Mouse (Mus musculus) lung, postnatal 0 days (tissue): ENCODE measurements around the gene Card6.

Experiments used
- CTCF ChIP-seq: IDR thresholded peaks from 2 replicates; pipeline ENCODE4 v1.5.1; 2016; ENCODE audit warnings: antibody characterized with exemption, mild to moderate bottlenecking
- EP300 ChIP-seq: IDR thresholded peaks from 2 replicates; pipeline ENCODE4 v1.6.1; 2016; ENCODE audit warnings: antibody characterized with exemption, mild to moderate bottlenecking, control low read depth

DNA sequence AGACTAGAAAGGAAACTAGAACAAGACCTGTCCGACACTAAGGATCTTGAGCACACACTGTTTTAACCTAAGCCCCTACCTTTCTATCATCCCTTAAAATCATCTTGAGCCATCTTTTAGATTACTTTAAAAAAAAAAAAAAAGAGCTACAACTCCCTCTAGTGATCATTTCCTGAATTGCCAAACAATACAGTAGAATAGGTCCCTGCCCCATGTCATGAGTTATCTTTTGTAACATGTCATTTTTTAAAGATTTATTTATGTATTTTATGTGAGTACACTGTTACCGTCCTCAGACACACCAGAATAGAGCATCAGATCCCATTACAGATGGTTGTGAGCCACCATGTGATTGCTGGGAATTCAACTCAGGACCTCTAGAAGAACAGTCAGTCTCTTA, 2.0 kb downstream of the Card6 start:
- TF ChIP-seq CTCF, result peak; percentile 59
- TF ChIP-seq EP300, result no peak
